Mouse (Mus musculus) gastrocnemius, adult 18-20 months (tissue): Measurements from ENCODE around the gene Rab3a. TPM values are rescaled to one million over a fixed set of nuclear protein-coding genes. Genes with fewer than 3 reads are reported as not detected.

Source experiments
- DNase-seq: peaks from one replicate; pipeline ENCODE4 v3.0.0; 2021; ENCODE audit warnings: low spot score
- total RNA-seq, 2 experiments: library from RNA; stranded (reverse); gene quantifications; 2 replicates each; pipeline ENCODE4 v1.2.3; 2021

Gene Rab3a
- total RNA-seq, 2 experiments from 2014 or later = 32.5 to 36.5 TPM

- no peak for DNase-seq
Observed at GRCm38 (mm10) chr8:70758308-70758615, 3.8 kb downstream of the Rab3a start.

- no peak for DNase-seq
Observed at GRCm38 (mm10) chr8:70758616-70759561, 4.4 kb downstream of the Rab3a start.

GRCm38 (mm10) chr8:70760350-70760749 is 5.9 kb downstream of the Rab3a start:
- no peak for DNase-seq

- peak; percentile 98 for DNase-seq
Observed at GRCm38 (mm10) chr8:70760775-70761406, 6.4 kb downstream of the Rab3a start, which contains the start of gene Mpv17l2. TSS of gene Mpv17l2 (minus strand) at chr8:70760946.

- no peak for DNase-seq
Observed at GRCm38 (mm10) chr8:70762118-70762517, 7.6 kb downstream of the Rab3a start.

GRCm38 (mm10) chr8:70763354-70763753 is 8.9 kb downstream of the Rab3a start:
- DNase-seq = no peak

- DNase-seq = no peak
Observed at GRCm38 (mm10) chr8:70764026-70764425, 9.5 kb downstream of the Rab3a start.

- no peak for DNase-seq
Observed at GRCm38 (mm10) chr8:70764676-70765075, 10.2 kb downstream of the Rab3a start.

GRCm38 (mm10) chr8:70765329-70765728 is 10.8 kb downstream of the Rab3a start:
- DNase-seq = no peak

- DNase-seq = no peak
Observed at GRCm38 (mm10) chr8:70765838-70766570, 11.5 kb downstream of the Rab3a start.

- peak; percentile 83 for DNase-seq
Observed at GRCm38 (mm10) chr8:70766571-70767440, 12.3 kb downstream of the Rab3a start.

GRCm38 (mm10) chr8:70767503-70767902 is 13.0 kb downstream of the Rab3a start:
- DNase-seq = no peak

GRCm38 (mm10) chr8:70768231-70768776 is 13.8 kb downstream of the Rab3a start:
- no peak for DNase-seq

- DNase-seq = no peak
Observed at GRCm38 (mm10) chr8:70768956-70769355, 14.5 kb downstream of the Rab3a start.

- peak; percentile 95 for DNase-seq
Observed at GRCm38 (mm10) chr8:70769359-70769758, 14.9 kb downstream of the Rab3a start.

- DNase-seq = no peak
Observed at GRCm38 (mm10) chr8:70769858-70770257, 15.4 kb downstream of the Rab3a start.

GRCm38 (mm10) chr8:70770748-70771147 is 16.3 kb downstream of the Rab3a start:
- DNase-seq = no peak

GRCm38 (mm10) chr8:70771217-70771616 is 16.7 kb downstream of the Rab3a start:
- no peak for DNase-seq

- DNase-seq = no peak
Observed at GRCm38 (mm10) chr8:70772075-70772474, 17.6 kb downstream of the Rab3a start.

- no peak for DNase-seq
Observed at GRCm38 (mm10) chr8:70772890-70773289, 18.4 kb downstream of the Rab3a start.

- no peak for DNase-seq
Observed at GRCm38 (mm10) chr8:70773410-70773809, 18.9 kb downstream of the Rab3a start.
